Mouse (Mus musculus) lung, postnatal 4 days (tissue): ENCODE measurements at regions not wholly inside any gene's neighbourhood (a gene's known extent, or its start where the extent isn't known, plus 50 kb on each side); places are given as distances from the start of the nearest gene placed in this dataset.

ENCODE experiments used
- DNase-seq, 2 experiments: peaks; one replicate each; pipeline ENCODE4 v3.0.0; 2021

DNA sequence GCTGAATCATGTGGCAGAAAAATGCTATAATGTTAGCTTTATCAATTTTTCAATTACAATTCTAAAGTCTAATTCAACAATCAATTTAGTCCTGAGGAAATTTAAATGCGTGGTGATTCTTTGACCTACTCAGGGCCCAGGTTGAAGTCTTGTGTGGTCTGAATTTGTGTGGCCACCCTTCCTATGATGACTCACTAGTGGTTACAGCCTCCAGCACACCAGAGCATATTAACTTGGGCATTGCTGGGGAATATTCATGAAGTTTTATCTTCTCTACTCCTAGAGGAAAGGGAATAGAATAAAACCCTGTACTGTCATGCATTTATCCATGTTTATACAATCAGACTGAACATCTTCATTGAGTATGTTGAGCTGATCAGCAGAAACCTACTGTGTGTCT lies 665.2 kb downstream of the Inhba start:
- no peak for DNase-seq

DNA sequence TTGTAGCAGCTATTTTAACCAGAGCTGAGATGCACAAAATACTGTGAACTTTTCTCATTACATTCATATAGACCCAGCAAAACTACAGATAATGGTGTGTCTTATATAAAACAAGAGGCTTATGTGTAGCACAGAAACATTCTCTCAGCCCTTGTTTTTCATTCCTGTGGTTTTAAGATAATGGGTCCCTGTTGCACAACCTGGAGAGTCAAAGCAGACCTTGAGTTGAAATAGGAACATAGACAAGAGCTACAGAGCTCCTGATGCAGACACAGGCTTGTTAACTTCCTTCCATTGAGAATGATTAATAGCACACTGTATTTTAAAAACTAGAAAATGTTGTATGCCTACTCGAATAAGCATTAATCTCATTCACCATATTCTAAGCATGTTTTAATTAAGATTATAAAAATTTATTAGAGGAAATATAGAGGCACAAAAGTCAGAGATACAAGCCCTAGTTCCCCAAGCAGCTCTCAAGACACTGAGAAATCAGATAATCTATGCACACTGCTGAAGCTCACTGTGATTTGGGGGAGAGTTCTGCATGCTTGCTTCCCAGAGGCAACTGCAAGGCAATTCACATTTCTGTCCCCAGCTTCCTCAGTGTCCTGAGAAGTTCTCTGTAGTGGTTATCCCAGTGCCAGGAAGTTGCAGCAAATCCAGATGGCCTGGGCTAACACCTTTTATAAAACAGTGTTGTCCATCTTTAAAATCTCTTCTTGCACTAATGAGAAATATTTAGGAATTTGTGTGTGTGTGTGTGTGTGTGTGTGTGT lies 666.8 kb downstream of the Inhba start:
- DNase-seq, result no peak

DNA sequence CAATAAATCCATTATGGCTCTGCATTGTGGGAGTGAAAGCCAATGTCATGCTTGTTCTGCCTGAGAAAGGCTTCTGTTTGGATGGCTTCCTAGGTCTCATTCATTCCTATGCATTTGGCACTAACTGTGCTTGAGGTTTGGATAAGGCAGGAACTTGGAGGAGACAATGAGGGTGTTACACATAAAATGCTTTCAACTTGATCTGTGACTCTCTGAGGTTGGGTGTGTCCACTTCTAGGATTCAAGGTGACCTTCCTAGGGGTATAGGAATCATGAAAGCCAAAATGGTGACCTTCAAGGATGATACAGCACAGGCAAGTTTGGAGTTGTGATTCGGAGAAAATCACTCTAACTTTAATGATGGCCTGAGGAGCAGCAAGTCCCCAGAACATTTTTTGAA lies 682.5 kb downstream of the Inhba start:
- no peak for DNase-seq

DNA sequence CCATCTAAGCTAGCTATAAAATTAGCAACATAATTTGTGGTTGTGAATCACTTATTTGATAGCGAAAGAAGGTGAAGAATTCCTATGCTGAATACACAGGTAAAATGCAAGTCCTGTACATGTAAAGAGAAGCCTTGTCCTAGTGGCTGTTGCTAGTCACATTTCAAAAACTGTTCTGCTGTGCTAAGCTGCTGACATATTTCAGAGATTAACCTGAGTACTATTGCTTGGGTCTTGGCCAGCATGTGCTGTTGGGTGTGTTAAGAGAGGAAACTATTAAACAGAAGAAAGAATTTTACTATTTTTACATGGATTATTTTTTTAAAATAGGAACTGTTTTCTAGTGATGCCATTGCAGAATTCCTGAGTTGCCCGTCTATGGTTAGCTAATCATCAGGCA lies 689.3 kb downstream of the Inhba start:
- DNase-seq, result no peak

DNA sequence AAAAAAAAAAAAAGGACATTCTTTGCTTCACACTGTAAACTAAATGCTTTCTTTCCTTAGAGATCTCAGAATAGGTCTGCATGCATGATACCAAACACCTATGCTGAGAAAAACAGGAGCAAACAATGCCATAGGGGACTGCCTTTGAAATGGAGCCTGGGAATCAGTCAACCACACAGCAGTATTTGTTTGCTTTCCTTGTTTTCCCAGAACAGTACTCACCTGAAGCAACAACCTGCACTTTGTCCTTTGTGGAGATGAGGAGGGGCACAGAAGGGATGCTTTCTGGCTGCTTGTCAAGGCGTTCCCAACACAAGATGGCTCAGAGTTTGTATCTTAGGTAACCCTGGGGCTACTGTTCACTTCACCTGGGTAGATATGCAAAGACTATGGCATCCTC lies 690.5 kb downstream of the Inhba start:
- no peak for DNase-seq

DNA sequence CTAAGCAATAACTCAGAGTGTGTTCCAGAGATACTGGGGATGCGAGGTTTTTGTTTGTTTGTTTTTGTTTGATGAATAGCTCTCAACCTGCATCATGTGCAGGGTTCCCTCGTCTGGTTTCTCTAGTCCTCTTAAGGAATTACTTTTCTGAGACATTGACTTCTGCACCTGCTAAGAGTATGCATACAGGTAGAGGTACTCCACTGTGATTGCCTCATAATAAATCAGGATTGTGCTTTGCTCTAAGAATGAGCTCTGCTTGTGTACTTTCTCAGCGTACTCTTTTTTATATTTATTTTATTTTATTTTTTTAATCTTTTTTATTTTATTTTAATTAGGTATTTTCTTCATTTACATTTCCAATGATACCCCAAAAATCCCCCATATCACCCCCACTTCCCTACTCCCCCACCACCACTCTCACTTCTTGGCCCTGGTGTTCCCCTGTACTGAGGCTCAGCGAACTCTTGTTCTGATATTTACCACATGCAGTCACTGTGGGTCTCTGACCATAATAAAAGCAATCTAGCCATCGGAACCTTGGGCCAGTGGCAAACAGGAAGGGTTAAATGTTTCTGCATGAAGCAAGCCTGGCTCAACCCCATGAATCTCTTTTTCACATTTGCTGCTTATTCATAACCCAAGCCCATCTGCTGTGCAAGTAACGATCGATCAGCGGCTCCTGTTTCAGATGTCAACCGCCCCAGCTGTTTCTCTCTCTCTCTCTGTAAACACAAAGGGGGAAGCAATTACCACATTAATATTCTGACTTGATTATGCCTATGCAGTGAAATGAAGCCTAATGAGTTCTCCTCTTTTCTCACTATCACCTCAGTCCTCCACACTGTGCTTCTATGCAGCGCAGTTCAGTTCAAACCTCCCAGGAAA lies 693.8 kb downstream of the Inhba start:
- no peak for DNase-seq

DNA sequence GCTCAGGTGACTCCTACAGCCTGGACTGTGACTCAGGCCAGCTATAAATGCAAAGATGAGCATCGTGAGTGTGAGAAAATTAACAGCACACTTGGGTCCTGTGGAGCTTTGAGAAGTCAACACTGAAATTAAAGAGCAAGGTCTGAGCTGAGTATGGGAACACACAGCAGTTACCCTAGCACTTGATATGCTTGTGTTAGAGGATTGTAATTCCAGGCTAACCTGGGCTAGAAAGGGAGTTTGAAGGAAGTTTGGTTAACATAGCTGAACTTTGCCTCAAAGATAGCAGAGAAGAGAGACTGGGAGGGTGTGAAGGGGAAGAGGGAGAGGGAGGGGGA lies 694.4 kb downstream of the Inhba start:
- no peak for DNase-seq

DNA sequence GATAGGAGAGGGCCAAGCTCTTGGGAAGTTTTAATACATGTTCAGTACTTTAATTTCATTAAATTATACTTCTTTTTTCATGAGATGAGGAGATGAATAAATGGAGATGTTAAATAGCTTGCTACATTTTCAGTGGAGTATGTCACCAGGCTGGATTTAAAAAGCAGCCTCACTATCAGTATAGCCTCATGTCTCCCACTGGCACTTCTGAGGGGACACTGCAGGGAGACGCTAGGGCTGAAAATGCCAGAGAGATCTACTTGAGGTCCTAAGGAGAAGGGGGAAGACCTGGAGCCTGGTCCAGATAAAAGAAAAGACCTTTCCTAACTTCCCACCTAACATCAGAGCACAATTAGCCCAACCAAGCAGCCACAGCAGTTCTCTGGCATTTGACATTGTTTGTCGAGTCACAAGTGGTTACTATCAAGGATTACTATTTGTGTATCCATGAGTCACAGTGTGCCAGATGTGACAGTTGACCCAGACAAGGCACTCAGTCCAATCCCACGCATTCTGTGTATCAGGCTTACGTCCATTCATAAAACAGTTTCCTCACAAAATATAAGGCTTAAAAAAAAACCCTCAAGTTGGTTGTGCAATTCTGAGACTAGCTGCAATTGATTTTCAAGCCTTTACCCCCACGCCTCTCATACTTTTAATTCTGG lies 703.8 kb downstream of the Inhba start:
- DNase-seq, result peak in 1 of 2 experiments; percentile 5

DNA sequence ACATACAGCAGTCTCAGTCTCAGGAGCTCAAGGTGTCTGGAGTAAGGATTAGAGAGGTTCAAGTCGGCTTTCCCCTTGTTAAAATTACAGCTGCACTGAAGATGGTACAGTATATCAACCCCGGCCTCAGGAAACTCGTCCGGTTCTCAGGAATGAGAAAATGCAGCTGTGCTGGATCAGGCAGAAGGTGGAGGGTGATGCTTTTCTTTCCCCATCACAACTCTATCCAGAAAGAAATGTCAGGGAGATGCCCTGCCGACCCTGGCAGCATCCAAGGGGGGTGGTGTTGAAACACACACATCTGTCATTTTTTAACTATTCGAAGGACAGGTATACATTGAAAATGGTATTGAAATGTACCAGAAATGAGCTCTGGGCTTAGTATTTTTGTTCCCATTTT lies 704.7 kb downstream of the Inhba start:
- DNase-seq, result no peak

DNA sequence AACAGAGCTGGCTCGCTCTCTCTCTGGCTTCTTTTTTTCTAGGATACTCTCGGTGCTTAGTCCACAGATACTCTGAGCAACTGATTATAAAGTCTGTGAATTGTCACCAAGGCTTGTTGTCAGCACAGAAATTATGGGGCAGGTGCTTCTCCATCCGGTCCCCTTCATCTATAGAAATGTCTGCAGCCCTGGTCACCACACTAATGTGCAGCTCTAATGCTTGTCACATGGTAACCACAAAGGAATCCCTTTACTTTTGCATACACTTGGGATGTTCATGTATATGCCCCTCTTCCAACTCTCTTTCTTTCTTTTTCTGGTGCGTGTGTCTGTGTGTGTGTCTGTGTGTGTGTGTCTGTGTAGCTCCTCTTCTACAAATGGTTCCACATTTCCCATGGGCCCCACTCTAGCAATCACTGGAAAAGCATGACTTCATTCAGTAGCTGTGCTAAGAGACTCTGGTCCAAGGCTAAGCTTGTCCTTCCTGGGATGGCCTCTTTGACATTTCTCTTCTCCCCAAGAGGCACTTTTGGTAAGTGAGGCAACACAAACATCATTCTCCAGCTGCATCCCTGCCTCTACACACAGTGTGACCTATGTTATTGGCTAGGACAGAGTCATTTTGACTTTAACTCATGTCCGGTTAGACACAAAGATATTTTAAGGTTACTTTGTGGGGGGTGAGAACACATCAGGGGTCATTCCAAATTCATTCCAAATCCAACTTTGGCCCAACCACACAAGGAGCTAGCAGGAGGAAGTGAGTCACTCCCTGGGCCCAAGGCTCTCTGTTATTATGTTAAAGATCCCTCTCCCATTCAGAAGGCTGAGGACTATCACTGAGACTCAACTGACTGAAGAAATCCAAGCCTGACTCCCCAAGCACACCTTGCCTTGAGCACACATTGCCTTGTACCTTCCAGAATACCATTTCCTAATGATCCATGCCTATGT lies 705.4 kb downstream of the Inhba start:
- DNase-seq, result no peak

DNA sequence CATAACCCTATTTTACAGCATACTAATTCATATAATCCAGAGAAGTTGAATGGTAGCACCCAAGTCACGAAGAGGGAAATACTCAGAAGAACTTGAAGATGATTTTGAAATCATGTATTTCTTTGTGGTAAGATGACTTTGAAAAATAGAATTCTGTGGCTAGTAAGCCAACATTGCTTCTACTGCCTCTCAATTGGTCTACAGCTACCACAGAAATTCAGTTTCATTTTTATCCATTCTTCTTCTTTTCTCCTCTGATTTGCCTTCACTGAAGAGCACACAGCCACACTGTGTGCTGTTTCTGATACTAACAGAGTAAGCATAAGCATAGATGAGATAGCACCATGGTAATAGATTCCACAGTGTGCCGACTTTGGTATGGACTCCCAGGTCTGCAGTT lies 708.4 kb downstream of the Inhba start:
- DNase-seq, result no peak

DNA sequence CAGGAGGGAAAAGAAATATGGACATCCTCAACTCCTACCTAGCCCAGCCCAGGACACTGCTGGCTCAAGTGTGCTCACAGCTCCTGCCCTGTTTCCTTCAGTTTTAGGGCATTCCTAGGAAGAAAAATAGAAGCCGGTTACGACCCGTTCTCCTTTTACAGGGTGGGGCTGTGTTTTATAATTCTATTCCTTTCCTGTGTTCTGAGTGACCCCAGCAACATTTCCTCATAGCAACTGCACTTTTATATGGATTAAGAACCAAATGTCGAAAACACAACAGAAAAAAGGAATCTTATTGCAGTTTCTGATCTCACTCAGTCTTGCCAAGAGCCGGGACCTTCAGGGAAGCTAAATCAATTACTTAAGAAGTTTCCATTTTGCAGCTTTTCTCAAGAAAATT lies 713.7 kb downstream of the Inhba start:
- DNase-seq, result no peak

DNA sequence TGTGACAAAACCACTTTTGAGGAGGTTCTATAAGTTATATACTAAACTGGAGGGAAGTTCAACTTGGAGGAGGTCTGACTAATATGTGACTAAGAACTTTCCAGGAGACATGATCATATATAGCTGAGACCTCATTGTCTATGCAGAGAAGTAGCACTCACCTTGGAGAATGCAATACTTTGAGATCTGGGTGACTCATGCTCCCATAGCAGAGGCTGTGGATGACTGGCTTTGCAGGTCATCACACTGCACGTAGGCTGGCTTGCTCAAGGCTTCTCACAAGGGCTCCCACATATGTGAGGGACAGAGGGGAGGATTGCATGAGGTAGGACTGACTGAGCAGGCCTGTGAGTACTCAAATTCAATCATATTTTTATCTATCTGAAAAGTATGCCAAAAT lies 726.7 kb downstream of the Inhba start:
- DNase-seq, result no peak

DNA sequence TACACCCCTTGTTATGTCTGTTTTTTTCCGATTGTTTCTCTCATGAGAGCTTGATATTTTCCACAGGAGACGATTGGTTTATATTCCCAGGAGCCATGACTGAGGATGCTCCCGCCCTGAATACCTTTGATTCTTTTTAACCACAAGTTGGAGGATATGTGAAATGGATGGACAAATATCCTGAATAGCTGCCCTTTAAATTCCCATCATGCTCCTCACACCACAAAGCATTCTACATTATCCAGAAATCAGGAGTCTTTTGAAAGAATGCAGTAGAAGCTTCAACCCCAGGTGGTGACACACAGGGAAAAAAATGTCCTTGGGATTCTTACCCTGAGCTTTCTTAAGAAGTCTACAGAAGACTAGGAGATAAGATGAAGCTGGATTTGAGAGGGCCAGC lies 727.9 kb downstream of the Inhba start:
- no peak for DNase-seq

DNA sequence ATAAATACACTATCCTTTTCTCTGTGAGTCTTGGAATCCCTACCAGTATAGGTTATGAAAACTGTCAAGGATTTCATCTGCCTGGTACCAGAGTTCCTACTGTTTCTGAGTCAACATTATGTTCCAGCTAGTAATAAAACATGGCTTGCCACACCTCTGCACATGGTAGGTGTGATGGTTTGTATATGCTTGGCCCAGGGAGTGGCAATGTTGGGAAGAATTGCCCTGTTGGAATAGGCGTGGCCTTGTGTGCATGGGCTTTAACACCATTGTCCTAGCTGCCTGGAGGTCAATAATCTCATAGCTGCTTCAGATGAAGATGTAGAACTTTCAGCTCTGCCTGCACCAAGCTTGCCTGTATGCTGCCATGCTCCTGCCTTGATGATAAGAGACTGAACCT lies 732.6 kb downstream of the Inhba start:
- DNase-seq, result no peak

DNA sequence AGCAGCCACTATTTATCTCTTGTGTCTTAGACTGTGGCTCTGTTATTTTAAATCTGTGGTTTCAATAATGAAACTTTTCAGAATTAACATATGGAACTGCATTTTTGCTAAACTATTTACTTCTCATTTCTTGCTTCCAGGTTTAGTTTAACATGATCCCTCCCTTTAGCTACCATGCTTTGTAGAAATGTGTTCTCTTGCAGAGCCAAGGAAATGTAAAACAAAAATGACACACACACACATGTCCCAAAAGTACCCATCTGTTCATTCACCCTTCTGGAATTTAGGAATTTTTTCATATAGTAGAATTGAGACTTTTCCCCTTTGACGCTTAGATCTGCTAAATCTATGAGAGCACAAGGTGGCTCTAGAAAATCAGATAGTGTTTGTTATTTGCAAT lies 734.0 kb downstream of the Inhba start:
- no peak for DNase-seq

DNA sequence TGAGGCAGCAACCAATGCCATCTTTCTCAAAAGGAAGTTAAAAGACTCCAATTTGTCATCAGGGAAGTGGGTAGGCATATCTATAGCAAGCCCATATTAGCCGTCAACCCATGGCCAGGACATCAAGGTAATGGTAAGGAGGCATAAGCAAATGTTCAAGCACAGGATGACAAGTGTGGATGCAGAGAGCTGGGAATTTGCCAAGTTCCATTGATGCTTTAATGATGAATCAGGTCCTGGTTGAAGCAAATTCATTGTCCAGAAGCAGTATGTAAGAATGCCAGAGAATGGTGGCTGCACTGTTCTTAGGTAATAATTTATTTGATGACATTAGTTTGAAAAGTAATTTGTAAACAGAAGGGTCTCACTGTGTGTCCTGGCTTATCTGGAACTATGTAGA lies 734.8 kb downstream of the Inhba start:
- DNase-seq, result no peak

DNA sequence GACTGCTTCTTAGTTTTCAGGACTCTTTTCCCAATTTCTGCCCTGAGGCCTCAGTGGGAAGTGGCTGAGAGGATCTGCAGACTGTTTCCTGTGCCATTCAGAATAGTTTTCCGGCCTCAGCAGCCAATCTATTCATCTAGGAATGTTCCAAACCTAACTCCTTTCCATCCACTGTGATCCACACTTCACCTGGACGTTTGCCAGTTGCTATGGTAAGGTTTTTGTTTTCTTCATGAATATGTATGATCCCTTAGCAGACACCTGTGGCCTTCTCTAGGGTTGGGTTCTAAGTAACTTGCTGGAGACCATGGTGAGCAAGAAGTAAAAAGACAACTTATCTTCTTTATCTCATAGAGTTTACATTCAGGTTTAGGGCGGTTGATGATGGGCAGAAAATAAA lies 744.6 kb downstream of the Inhba start:
- no peak for DNase-seq

DNA sequence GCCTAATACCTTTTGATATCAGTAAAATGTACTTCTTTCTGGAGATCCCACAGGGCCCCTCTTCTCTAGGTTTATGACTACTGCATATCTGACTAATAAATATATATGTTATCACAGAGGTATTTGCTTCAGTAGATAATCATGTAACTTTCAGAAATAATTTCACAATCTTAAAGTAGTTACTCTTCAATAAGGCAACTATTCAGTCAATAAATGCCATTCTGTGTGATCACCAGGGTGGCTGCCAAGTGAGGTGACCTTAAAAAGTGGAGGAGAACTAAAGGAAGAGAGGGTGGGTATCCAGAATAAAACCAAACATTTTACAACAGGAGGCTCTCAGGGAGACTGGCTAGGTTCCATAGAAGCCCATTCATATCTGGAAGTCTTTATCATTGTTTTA lies 748.4 kb downstream of the Inhba start:
- DNase-seq, result no peak

DNA sequence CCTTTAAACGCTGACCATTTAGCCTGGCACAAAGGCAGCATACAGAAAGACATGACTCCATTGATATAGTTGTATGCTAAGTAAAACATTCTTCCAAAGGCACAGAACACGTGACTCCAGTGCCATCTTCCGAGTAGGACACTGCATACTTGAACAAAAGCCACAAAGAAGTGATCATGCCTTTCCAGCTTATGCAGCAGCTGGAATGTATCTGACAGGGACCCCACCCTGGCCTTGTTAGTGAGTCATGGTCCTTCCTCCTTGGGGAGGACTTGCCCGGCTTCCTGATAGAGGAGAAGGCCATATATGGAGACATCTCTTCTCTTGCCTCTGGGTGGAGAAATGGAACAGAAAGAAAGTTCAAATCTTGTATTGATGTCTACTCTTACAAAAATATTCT lies 749.8 kb downstream of the Inhba start:
- DNase-seq, result peak; percentile 9 to 22

DNA sequence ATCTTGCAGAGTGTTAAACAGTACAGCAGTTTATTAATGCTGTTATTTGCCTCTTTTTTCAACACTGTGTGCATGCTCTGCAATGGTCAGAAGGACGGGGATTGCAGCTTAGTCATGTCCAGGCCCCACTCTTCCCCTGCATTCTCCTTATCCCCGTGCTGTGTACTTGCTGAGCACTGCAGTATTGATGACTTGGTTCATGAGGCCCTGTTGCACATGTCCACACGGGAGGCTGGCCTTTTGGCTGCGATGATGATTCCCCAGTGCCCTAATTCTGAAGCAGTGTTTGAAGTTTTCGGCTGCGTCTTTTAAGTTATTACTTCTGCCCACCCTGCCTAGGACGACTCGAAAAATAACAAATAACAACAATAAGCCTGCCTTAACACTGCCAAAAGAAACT lies 750.7 kb downstream of the Inhba start:
- DNase-seq, result no peak

DNA sequence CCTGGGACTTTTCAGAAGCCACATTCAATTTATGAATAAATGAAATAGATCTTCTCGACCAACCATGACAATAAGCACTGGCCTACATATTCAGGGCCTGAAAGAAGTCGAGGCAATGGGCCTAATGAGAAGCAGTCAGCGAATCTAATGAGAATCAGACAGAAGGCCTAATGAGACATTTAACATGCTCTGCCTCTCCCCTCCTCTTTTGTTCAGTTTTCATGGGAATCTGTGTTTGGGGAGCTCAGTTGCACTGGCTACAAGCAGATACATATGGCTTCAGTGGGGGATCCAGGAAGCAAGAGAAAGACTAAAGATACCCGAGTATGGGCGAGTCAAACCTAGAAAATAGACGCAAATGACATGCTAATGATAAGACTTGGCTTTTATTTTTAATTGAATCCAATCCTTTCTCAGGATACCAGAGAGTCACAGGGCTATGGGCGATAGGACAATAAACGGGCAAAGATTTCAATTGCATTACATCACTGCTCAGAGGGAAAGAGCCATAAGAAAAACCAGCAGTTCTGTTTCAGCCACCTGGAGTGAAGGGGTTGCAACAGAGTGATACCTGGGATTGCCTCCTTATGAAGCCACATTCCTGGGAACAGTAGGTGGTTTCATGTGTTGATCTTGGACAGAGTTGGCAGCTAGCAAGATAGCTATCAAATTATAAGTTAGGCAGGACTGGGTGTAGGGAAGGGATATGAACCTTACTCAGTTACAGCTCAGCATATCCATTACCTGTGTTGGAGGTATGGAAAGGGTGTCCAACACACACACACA lies 751.3 kb downstream of the Inhba start:
- no peak for DNase-seq
